Mouse (Mus musculus) limb, embryonic 10.5 days (tissue): ENCODE measurements around the gene Shc4. TPM values are rescaled to one million over a fixed set of nuclear protein-coding genes. Genes with fewer than 3 reads are reported as not detected.

Source experiments
- DNase-seq: peaks from one replicate; pipeline ENCODE4 v3.0.0-alpha.2; 2017; ENCODE audit warnings: low spot score
- H3K27ac ChIP-seq: fragments of 300-500 bp; sonication (generic); 2 replicates; pipeline ENCODE4 v1.5.1; 2016; ENCODE audit warnings: mild to moderate bottlenecking
- H3K27me3 ChIP-seq: fragments of 300-500 bp; sonication (generic); 2 replicates; pipeline ENCODE4 v1.6.1; 2016; ENCODE audit warnings: low read depth, mild to moderate bottlenecking; ENCODE audit not compliant: poor library complexity, severe bottlenecking
- H3K36me3 ChIP-seq: fragments of 300-500 bp; sonication (generic); 2 replicates; pipeline ENCODE4 v1.6.1; 2016; ENCODE audit warnings: mild to moderate bottlenecking, moderate library complexity
- H3K4me1 ChIP-seq: fragments of 300-500 bp; sonication (generic); 2 replicates; pipeline ENCODE4 v1.6.1; 2016
- H3K4me3 ChIP-seq: fragments of 300-500 bp; sonication (generic); 2 replicates; pipeline ENCODE4 v1.5.1; 2016; ENCODE audit warnings: mild to moderate bottlenecking, moderate library complexity
- H3K9me3 ChIP-seq: fragments of 300-500 bp; sonication (generic); replicated peaks from 2 replicates; pipeline ENCODE4 v1.6.1; 2016; ENCODE audit warnings: mild to moderate bottlenecking
- WGBS: fragments of 180-500 bp; shearing (Covaris S2); methylation state at CpG from one replicate; pipeline ENCODE4 v1.1.7; 2016; 5-methylcytosine and 5-hydroxymethylcytosine counted together
- polyA plus RNA-seq: library from polyadenylated mRNA; unstranded; fragments of >200 nt; fragmentation: Nextera tagmentation; extraction: Ambion mirVana; gene quantifications from 2 replicates; pipeline ENCODE4 v1.2.1, GENCODE M21; 2016

The Shc4 gene
- polyA plus RNA-seq, 1 experiment from 2014 or later, result 1.4 TPM

DNA sequence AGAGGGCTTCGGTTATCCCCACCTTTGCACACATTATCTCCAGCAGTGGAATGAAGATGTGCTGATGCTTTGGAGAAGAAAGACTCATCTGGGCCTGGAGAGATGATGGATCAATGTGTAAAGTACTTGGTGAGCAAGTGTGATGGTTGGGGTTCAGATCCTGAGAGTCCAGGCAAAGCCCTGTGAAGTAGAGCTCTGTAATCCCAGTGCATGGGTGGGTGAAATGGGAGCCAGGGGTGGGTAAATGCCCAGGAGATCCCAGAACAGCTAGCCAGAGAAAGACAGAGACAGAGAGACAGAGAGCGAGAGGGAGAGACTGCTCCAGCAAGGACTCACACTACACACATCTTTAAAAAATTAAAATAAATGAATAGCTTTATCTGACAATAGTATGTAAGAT is 70.7 kb downstream of the Shc4 start:
- H3K27me3 ChIP-seq, result no peaks in the 10 kb centered on the region
- WGBS, result 88% methylated on average over 2 of the region's 2 CpGs
- no peaks in the 10 kb centered on the region for H3K9me3 ChIP-seq
- no peak for DNase-seq
- no peaks in the 10 kb centered on the region for H3K36me3 ChIP-seq
- H3K4me3 ChIP-seq, result no peak overlapping the region
- no peak overlapping the region for H3K27ac ChIP-seq
- no peaks in the 10 kb centered on the region for H3K4me1 ChIP-seq

DNA sequence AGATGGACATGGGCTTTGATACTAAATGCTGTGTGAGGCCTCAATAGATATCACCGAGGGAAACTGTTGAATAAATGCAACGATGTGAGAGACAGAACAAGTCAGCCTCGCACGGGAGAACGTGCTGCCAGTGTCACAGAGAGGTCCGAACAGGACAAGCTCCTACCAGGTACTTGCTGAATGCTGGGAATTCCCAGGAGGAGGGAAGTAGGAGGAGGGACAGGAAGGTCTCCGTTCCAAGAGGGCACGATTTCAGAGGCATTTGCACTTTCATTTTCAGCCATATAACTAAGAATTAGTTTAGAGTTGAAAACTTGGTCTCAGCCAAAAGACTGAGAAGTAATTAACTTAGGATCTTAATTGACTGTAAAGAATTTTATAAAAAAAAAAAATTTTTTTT is 72.4 kb downstream of the Shc4 start:
- DNase-seq, result no peak
- Histone ChIP-seq H3K36me3 (no peaks in the 10 kb centered on the region), H3K27ac (no peak overlapping the region), H3K27me3 (no peaks in the 10 kb centered on the region), H3K9me3 (no peaks in the 10 kb centered on the region), H3K4me1 (no peaks in the 10 kb centered on the region), H3K4me3 (no peak overlapping the region)
- 88% methylated on average over 8 of the region's 8 CpGs for WGBS

DNA sequence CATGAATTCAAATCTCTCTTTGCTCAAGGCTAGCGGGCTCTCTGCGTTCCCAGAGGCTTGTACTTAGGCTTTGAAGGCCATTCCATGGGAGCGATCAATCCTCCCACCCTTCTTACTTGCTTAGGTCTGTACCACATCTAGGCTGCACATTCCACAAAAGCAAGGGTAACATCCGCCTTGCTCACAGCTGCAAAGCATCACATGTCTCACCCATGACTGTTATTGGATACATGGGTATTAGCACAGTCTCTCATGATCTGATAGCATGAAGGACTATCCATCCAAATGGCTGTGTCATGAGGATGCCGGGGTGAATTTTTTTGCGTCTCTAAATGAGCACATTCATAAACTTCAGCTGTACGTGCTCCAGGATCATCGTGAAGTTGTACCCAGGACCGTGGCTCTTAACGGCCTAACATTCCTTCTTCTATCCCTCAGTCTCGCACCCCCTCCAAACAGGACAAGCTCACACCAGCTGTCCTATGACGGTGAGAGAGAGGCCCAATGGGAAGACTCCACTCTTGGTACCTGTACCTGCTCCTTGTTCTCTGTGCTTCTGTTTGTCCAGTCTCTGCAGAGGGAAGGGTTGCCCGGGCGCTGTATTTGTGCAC is 73.1 kb downstream of the Shc4 start:
- H3K4me3 ChIP-seq, result no peak overlapping the region
- DNase-seq, result no peak

DNA sequence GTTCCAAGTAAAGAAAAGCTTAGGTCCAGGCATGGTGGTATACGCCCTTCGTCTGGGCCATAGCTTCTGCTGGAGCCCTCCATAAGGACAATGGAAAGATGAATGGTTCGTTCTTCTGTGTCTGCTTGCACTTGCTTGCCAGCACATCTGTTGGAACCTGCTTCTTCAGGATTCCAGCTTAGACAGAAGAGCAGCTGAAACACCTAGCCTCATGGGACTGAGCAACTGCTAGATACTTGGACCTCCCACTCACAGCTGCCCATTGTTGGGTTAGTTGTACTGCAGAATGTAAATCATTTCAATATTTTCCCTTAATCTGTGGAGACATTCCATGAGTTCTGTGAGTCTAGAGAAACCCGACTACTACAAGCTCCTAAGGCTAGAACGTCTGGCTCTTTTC is 73.9 kb downstream of the Shc4 start:
- no peaks in the 10 kb centered on the region for H3K36me3 ChIP-seq
- 91% methylated on average over 5 of the region's 5 CpGs for WGBS
- DNase-seq, result no peak
- H3K4me1 ChIP-seq, result no peaks in the 10 kb centered on the region
- no peak overlapping the region for H3K27ac ChIP-seq
- no peaks in the 10 kb centered on the region for H3K9me3 ChIP-seq
- no peak overlapping the region for H3K4me3 ChIP-seq
- no peaks in the 10 kb centered on the region for H3K27me3 ChIP-seq

More for the DNA sequence above, 73.1 kb downstream of the Shc4 start:
- no peaks in the 10 kb centered on the region for H3K9me3 ChIP-seq
- no peaks in the 10 kb centered on the region for H3K27me3 ChIP-seq
- no peak overlapping the region for H3K27ac ChIP-seq
- H3K36me3 ChIP-seq, result no peaks in the 10 kb centered on the region
- no peaks in the 10 kb centered on the region for H3K4me1 ChIP-seq
- 91% methylated on average over 14 of the region's 14 CpGs for WGBS

DNA sequence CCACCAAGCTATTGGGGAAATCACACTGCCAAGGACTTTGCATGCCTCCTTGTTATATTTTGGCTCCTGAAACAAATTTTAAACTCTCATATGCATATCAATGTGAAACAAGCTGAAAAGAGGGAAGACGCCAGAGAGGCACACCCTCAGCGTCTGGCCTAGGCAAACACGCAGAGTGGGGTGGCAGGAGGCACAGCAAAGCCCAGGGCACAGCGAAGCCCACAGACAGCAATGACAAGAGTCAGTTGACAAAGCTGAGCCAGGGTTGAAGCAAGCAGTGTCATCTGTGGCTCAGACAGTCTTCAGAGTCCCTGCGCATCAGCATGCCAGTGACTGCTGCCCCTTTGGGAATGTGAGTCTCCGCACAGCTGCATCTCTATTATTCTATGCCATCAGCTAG is 79.0 kb downstream of the Shc4 start:
- Histone ChIP-seq H3K36me3 (no peaks in the 10 kb centered on the region), H3K27ac (no peak overlapping the region), H3K9me3 (no peaks in the 10 kb centered on the region), H3K4me3 (no peak overlapping the region), H3K4me1 (no peaks in the 10 kb centered on the region), H3K27me3 (no peaks in the 10 kb centered on the region)
- DNase-seq, result no peak
- WGBS, result 89% methylated on average over 6 of the region's 6 CpGs

DNA sequence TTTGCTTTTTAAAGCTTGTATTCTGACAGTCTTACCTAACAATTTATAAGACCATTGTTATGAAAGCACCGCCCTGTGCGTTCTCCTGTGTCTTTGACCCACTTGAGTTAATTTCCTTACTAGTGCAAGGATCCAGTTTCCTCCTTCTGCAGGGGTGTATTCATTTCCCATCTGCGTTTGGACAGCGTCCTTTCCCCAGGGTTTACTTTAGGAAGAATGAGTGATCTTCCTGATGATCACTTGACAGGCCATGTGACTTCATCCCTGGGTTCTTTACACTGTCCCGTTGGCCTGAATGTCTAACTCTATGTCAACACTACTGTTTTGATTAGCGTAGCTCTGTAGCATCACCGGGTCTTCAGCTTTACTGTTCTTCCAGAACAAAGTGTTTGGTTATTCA is 86.6 kb downstream of the Shc4 start:
- H3K36me3 ChIP-seq, result no peaks in the 10 kb centered on the region
- no peaks in the 10 kb centered on the region for H3K9me3 ChIP-seq
- WGBS, result 88% methylated on average over 7 of the region's 7 CpGs
- no peaks in the 10 kb centered on the region for H3K4me1 ChIP-seq
- no peak overlapping the region for H3K27ac ChIP-seq
- no peaks in the 10 kb centered on the region for H3K27me3 ChIP-seq
- DNase-seq, result no peak
- H3K4me3 ChIP-seq, result no peak overlapping the region

DNA sequence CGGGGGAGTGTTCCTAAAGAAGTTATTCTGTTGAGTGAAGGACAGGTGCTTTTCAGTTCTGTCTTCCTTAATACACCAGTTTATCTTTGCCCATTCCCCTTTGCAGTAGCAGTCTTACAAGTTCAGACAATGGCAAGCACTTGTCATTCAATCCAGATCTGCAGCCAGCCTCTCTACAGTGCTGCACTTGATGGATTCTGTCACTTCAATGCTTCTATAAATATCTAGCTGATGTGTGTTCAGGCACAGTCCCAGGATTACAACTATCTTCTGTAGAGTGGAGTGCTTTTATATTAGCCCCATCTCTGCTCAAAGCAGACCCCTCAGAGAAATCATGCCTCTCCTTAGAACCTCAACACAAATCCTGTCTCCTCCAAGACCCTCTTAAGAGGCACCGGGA is 93.9 kb downstream of the Shc4 start:
- no peaks in the 10 kb centered on the region for H3K36me3 ChIP-seq
- H3K4me1 ChIP-seq, result 0 out of 2 replicates have a peak, but pooled peaks cover 6% of the 10 kb centered on the region
- no peaks in the 10 kb centered on the region for H3K27me3 ChIP-seq
- whole genome bisulfite sequencing, result 97% methylated on average over 2 of the region's 2 CpGs
- no peaks in the 10 kb centered on the region for H3K9me3 ChIP-seq
- H3K4me3 ChIP-seq, result no peak overlapping the region
- DNase-seq, result no peak
- H3K27ac ChIP-seq, result no peak overlapping the region

DNA sequence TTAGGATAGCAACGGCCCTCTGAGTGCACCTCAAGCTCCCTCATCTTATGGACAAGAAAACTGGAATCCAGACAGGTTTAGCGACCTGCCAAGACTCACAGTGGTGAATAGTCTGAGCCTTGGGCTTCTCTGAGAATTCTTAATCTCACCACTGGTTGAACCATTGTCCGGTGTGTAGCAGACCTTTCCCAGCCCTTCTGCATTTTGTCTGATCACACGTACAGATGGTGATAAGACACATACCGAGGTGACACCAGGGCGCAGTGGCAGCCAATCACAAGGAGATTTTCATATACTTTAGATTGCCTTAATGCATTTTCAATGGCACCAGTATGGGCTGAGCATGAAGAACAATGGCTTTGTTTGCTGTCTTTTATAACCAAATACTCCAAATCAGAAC is 95.5 kb downstream of the Shc4 start:
- DNase-seq, result no peak
- Histone ChIP-seq H3K9me3 (no peaks in the 10 kb centered on the region), H3K36me3 (no peaks in the 10 kb centered on the region), H3K4me1 (peaks cover 14% of the 10 kb centered on the region), H3K27me3 (no peaks in the 10 kb centered on the region), H3K4me3 (no peak overlapping the region), H3K27ac (no peak overlapping the region)
- WGBS, result 88% methylated on average over 6 of the region's 6 CpGs

DNA sequence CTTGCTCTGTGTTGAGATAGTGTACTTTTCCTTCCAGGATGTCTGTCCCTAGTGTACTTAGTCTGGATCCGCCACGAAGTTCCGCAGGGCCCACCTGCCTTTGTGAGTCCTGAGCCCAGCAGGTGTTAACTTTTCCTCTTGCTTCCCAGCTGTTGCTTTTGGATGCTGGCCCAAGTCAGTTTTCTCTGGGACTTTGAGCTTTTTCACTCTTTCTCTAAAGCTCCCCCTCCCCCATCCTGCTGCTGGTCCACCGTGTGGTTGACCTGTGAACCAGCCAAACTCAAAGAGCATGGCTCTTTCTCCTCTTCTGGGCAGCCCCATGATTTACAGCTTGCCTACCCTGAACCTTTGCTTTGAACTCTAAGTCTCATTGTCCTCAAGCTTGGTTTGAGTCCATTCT is 97.4 kb downstream of the Shc4 start:
- Histone ChIP-seq H3K4me1 (peaks cover 20% of the 10 kb centered on the region), H3K4me3 (no peak overlapping the region), H3K36me3 (0 out of 2 replicates have a peak, but pooled peaks cover 6% of the 10 kb centered on the region), H3K27ac (no peak overlapping the region), H3K9me3 (no peaks in the 10 kb centered on the region), H3K27me3 (no peaks in the 10 kb centered on the region)
- 82% methylated on average over 4 of the region's 4 CpGs for WGBS
- no peak for DNase-seq

DNA sequence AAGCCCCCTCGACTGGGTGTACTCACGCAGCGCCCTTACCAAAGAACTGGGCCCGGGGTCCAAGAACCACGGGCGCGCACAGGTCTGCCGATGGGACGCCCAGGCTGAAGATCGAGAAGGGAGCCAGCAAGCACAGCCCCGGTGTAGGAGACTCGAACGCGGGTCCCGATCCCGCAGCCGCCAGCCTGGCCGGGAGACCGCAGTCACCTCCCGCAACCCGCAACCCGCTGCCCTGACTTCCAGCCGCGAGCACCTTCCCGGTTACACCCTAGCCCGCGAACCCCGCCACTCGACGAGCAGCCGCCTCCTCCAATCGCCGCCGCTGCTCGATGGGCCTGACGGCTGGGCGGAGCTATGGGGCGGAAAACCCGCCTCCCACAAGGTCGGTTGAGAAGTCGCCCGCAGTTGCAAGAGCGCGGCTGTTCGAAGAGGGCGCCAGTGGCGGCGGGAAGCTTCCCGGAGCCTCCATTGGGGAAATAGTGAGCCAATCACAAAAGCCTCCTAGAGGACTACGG is 99.1 kb downstream of the Shc4 start, which contains the start of gene Cep152:
Gene Cep152, minus strand, starts transcription at position 277 of the 515 bp plus-strand sequence.
- Histone ChIP-seq H3K27ac (peak within 1 kb of the TSS; percentile 89), H3K27me3 (no peaks in the 10 kb centered on the region), H3K4me1 (peaks cover 32% of the 10 kb centered on the region), H3K4me3 (peak within 1 kb of the TSS; percentile 80), H3K9me3 (no peaks in the 10 kb centered on the region), H3K36me3 (peaks cover 14% of the 10 kb centered on the region)
- WGBS, result under 1% methylated on average over 50 of the region's 50 CpGs
- DNase-seq, result peak; percentile 94

DNA sequence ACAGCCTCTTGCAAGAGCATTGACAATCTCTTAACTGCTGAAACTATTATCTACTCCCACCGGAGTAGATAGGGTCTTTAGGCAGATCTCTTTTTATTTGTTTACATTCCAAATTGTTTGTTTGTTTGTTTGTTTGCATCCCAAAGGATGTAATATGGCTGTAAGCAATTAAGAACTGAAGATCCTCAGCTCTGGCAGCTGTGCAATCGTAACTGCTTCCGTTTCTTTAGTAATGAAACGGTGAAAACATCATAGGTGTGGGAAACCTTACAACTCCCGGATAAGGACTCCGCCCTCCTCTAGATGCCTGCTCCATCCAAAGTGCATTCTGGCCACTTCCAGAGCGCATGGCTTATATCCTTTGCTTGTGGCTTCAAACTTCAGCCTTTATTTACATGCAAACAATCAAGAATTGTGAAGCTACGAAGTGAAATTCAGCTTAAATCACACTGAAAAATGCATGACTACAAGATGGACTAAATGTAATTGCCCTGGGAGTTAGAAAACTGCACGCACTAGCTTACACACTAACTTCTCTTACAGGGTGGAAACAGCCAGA is 99.7 kb downstream of the Shc4 start:
- Histone ChIP-seq H3K27ac (peak overlapping the region; percentile 89), H3K27me3 (no peaks in the 10 kb centered on the region), H3K9me3 (no peaks in the 10 kb centered on the region), H3K4me3 (peak overlapping the region; percentile 80), H3K36me3 (peaks cover 20% of the 10 kb centered on the region), H3K4me1 (peaks cover 32% of the 10 kb centered on the region)
- DNase-seq, result no peak
- WGBS, result 9% methylated on average over 9 of the region's 9 CpGs

DNA sequence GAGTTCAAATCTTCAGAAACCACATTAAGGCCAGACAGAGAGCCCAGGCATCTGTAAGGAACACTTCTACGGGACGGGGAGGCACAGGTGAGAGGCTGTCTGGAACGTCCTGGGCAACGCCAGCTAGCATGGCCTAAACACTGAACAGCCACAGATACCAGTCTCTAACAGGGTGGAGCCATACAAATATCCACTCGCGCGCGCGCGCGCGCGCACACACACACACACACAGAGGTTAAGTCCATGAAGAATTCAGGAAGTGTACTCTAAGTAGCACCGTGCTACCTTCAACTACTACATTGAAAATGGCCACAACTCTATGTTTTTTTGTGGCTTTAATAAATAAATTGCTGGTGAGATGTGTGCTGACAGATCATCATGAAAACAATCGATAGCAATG is 100.7 kb downstream of the Shc4 start:
- no peak for DNase-seq
- peaks cover 32% of the 10 kb centered on the region for H3K4me1 ChIP-seq
- 96% methylated on average over 15 of the region's 15 CpGs for WGBS

DNA sequence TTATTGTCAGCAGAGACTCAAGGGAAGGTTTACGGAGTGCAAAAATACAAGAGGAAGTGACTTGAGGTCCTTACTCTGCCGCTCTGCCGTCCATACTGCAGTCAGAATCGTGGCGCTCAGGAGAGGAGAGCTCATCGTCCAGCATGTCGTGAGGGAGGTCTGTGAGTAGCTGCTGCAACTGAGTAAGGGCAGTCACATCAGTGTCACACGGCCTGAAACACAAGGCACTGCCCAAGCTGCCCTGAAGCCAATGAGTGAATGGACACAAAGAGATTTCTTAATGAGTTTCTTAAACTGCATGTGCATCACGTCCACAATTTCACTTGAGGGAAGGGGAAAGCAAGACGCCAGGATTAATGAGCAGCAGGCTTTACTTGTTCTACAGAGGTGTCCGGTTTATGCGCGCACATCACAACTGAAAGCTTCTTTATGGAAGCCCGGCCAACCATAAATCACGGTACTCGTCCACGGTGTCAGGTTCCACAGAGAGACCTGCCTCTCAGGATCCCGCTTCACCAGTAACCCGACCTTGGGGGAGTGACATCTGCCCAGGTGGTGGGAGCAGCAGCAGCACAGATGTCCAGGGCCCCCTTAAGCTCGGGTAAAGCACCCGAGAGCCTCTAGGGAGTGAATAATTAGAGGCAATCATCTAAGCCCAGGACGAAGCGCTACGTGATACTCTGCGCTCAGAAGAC is 103.6 kb downstream of the Shc4 start:
- H3K4me1 ChIP-seq, result peaks cover 28% of the 10 kb centered on the region
- peak; percentile 60 for DNase-seq
- 51% methylated on average over 25 of the region's 25 CpGs for WGBS

More for the DNA sequence above, 100.7 kb downstream of the Shc4 start:
- H3K27me3 ChIP-seq, result no peaks in the 10 kb centered on the region
- no peak overlapping the region for H3K27ac ChIP-seq
- H3K36me3 ChIP-seq, result peaks cover 30% of the 10 kb centered on the region
- H3K9me3 ChIP-seq, result no peaks in the 10 kb centered on the region
- 0 out of 2 replicates have a peak overlapping the region, but pooled peaks have one; percentile 80 for H3K4me3 ChIP-seq

More for the DNA sequence above, 103.6 kb downstream of the Shc4 start:
- H3K4me3 ChIP-seq, result no peak overlapping the region
- peaks cover 58% of the 10 kb centered on the region for H3K36me3 ChIP-seq
- H3K27ac ChIP-seq, result 0 out of 2 replicates have a peak overlapping the region, but pooled peaks have one; percentile 9
- no peaks in the 10 kb centered on the region for H3K27me3 ChIP-seq
- H3K9me3 ChIP-seq, result no peaks in the 10 kb centered on the region
